Mouse (Mus musculus) MEL (cell line): ENCODE measurements at regions not wholly inside any gene's neighbourhood (a gene's known extent, or its start where the extent isn't known, plus 50 kb on each side); places are given as distances from the start of the nearest gene placed in this dataset.

Experiments
- DNase-seq: peaks from one replicate; pipeline ENCODE4 v3.0.0; 2011; ENCODE audit warnings: low read depth, low spot score
- H3K27ac ChIP-seq: 2 replicates; pipeline ENCODE4 v1.5.1; 2012; ENCODE audit warnings: low read depth, mild to moderate bottlenecking, control low read depth, low read length, moderate library complexity; ENCODE audit not compliant: control insufficient read depth
- H3K27me3 ChIP-seq, 2 experiments: fragments of 150-350 bp in 1 of 2; sonication (generic) in 1 of 2; 2 replicates each; pipeline ENCODE4 v1.6.1; 2012; ENCODE audit warnings: low read length in 2 of 2, mild to moderate bottlenecking in 2 of 2, improper control_type of control experiment in 1 of 2, moderate library complexity in 1 of 2; ENCODE audit not compliant: insufficient read depth in 2 of 2, control insufficient read depth in 1 of 2
- H3K36me3 ChIP-seq, 2 experiments: 2 replicates each; pipeline ENCODE4 v1.6.1; 2012 to 2014; ENCODE audit warnings: low read length in 2 of 2, improper control_type of control experiment in 1 of 2, inconsistent platforms in 1 of 2, mild to moderate bottlenecking in 1 of 2; ENCODE audit not compliant: insufficient read depth in 2 of 2, control insufficient read depth in 1 of 2
- H3K4me1 ChIP-seq, 2 experiments: fragments of 150-350 bp in 1 of 2; sonication (generic) in 1 of 2; 2 replicates each; pipeline ENCODE4 v1.6.1; 2012; ENCODE audit warnings: low read length in 2 of 2, improper control_type of control experiment in 1 of 2, mild to moderate bottlenecking in 1 of 2; ENCODE audit not compliant: insufficient read depth in 2 of 2, control insufficient read depth in 1 of 2
- H3K4me3 ChIP-seq, 2 experiments: fragments of 150-350 bp in 1 of 2; sonication (generic) in 1 of 2; 2 replicates each; pipeline ENCODE4 v1.5.1; 2012; ENCODE audit warnings: low read depth in 2 of 2, low read length in 2 of 2, mild to moderate bottlenecking in 2 of 2, moderate library complexity in 2 of 2, control low read depth in 1 of 2, improper control_type of control experiment in 1 of 2; ENCODE audit not compliant: control insufficient read depth in 1 of 2, insufficient read depth in 1 of 2
- H3K79me2 ChIP-seq: 2 replicates; pipeline ENCODE4 v1.6.1; 2012; ENCODE audit warnings: mild to moderate bottlenecking, low read length, moderate library complexity; ENCODE audit not compliant: control insufficient read depth, poor library complexity, insufficient read depth
- H3K9ac ChIP-seq: 2 replicates; pipeline ENCODE4 v1.6.1; 2012; ENCODE audit warnings: low read depth, mild to moderate bottlenecking, control low read depth, low read length, moderate library complexity; ENCODE audit not compliant: control insufficient read depth, poor library complexity, severe bottlenecking
- H3K9me3 ChIP-seq: fragments of 150-350 bp; sonication (generic); replicated peaks from 2 replicates; pipeline ENCODE4 v1.6.1; 2012; ENCODE audit warnings: mild to moderate bottlenecking, low read length, improper control_type of control experiment, moderate library complexity; ENCODE audit not compliant: insufficient read depth
- CHD1 ChIP-seq: IDR thresholded peaks from 2 replicates; pipeline ENCODE4 v1.6.1; 2012; ENCODE audit warnings: low read depth, mild to moderate bottlenecking, inconsistent platforms, low read length, improper control_type of control experiment
- CTCF ChIP-seq, 3 experiments: IDR thresholded peaks in 2 of 3; conservative IDR thresholded peaks in 1 of 3; 2 replicates each; pipeline ENCODE4 v1.5.1; 2011 to 2012; ENCODE audit warnings: low read length in 3 of 3, low read depth in 2 of 3, mild to moderate bottlenecking in 2 of 3, improper control_type of control experiment in 1 of 3, inconsistent platforms in 1 of 3, mixed read lengths in 1 of 3, moderate library complexity in 1 of 3; ENCODE audit not compliant: control insufficient read depth in 1 of 3, insufficient read depth in 1 of 3, poor library complexity in 1 of 3, severe bottlenecking in 1 of 3
- ELF1 ChIP-seq: IDR thresholded peaks from 2 replicates; pipeline ENCODE4 v1.6.1; 2014; ENCODE audit warnings: low read depth, mild to moderate bottlenecking, inconsistent platforms, low read length, improper control_type of control experiment, moderate library complexity
- ETS1 ChIP-seq: IDR thresholded peaks from 2 replicates; pipeline ENCODE4 v1.6.1; 2012; ENCODE audit warnings: low read depth, mild to moderate bottlenecking, inconsistent platforms, low read length, improper control_type of control experiment, moderate library complexity
- GABPA ChIP-seq: IDR thresholded peaks from 2 replicates; pipeline ENCODE4 v1.6.1; 2012; ENCODE audit warnings: low read depth, mild to moderate bottlenecking, inconsistent platforms, low read length, improper control_type of control experiment, moderate library complexity
- GATA1 ChIP-seq: IDR thresholded peaks from 2 replicates; pipeline ENCODE4 v1.6.1; 2011; ENCODE audit warnings: low read depth, low read length, improper control_type of control experiment
- MAX ChIP-seq: IDR thresholded peaks from 2 replicates; pipeline ENCODE4 v1.6.1; 2011; ENCODE audit warnings: low read length, improper control_type of control experiment
- MAZ ChIP-seq: IDR thresholded peaks from 2 replicates; pipeline ENCODE4 v1.6.1; 2012; ENCODE audit warnings: low read depth, mild to moderate bottlenecking, inconsistent platforms, low read length, improper control_type of control experiment
- MEF2A ChIP-seq: IDR thresholded peaks from 2 replicates; pipeline ENCODE4 v1.6.1; 2014; ENCODE audit warnings: low read depth, mild to moderate bottlenecking, inconsistent platforms, low read length, improper control_type of control experiment; ENCODE audit not compliant: poor library complexity, insufficient replicate concordance, severe bottlenecking; ENCODE audit errors: extremely low read depth
- MXI1 ChIP-seq: IDR thresholded peaks from 2 replicates; pipeline ENCODE4 v1.6.1; 2011; ENCODE audit warnings: mild to moderate bottlenecking, low read depth, low read length, improper control_type of control experiment
- MYB ChIP-seq: IDR thresholded peaks from 2 replicates; pipeline ENCODE4 v1.6.1; 2011; ENCODE audit warnings: mild to moderate bottlenecking, low read depth, low read length, improper control_type of control experiment
- MYC ChIP-seq: IDR thresholded peaks from 2 replicates; pipeline ENCODE4 v1.6.1; 2011; ENCODE audit warnings: low read depth, mild to moderate bottlenecking, low read length, improper control_type of control experiment, moderate library complexity
- NRF1 ChIP-seq: IDR thresholded peaks from 2 replicates; pipeline ENCODE4 v1.6.1; 2014; ENCODE audit warnings: low read depth, mild to moderate bottlenecking, inconsistent platforms, low read length, improper control_type of control experiment, moderate library complexity; ENCODE audit not compliant: poor library complexity, insufficient read depth, severe bottlenecking
- POLR2AphosphoS2 ChIP-seq: IDR thresholded peaks from 2 replicates; pipeline ENCODE4 v1.6.1; 2011; ENCODE audit warnings: low read length, improper control_type of control experiment
- RAD21 ChIP-seq: IDR thresholded peaks from 2 replicates; pipeline ENCODE4 v1.6.1; 2011; ENCODE audit warnings: mild to moderate bottlenecking, low read depth, low read length, improper control_type of control experiment
- RCOR1 ChIP-seq: IDR thresholded peaks from 2 replicates; pipeline ENCODE4 v1.6.1; 2012; ENCODE audit warnings: low read depth, mild to moderate bottlenecking, inconsistent platforms, low read length, improper control_type of control experiment
- SIN3A ChIP-seq: IDR thresholded peaks from 2 replicates; pipeline ENCODE4 v1.6.1; 2012; ENCODE audit warnings: low read length, improper control_type of control experiment, inconsistent platforms
- ZC3H11A ChIP-seq: IDR thresholded peaks from 2 replicates; pipeline ENCODE4 v1.6.1; 2012; ENCODE audit warnings: low read depth, mild to moderate bottlenecking, inconsistent platforms, low read length, improper control_type of control experiment

DNA sequence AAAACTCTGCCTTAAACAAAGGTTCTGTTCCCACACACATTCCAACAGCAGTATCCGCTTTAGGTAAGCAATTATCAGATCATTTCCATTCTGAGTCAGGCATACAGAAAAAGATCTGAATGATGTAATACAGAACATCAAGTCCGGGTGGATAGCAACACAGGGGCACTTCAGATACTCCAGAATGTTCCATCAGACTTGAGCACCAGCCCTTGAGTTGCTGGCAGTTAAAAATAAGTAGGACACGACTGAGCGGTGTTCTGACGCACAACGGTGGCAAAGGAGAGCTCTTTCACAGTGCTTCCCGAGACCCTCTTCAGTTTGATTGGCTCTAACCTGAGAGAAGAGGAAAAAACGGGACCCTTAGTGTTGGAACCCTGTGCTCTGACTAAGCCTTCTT lies 138.2 kb upstream of the Il12b start:
- TF ChIP-seq MEF2A: no peak
- TF ChIP-seq POLR2AphosphoS2: no peak
- no peak for TF ChIP-seq SIN3A
- TF ChIP-seq MXI1: no peak
- TF ChIP-seq NRF1: no peak
- no peak for TF ChIP-seq MAX
- TF ChIP-seq GATA1: no peak
- TF ChIP-seq ZC3H11A: no peak
- no peak for TF ChIP-seq RCOR1
- no peak for TF ChIP-seq ELF1
- TF ChIP-seq CHD1: no peak
- no peak for TF ChIP-seq CTCF (IDR thresholded peaks at IDR 0.05 in 2 of 3, conservative IDR thresholded peaks at IDR 0.05 in 1 of 3; ENCODE audit: control insufficient read depth in 1 of 3, insufficient read depth in 1 of 3, low read depth in 2 of 3, low read length in 3 of 3, poor library complexity in 1 of 3, severe bottlenecking in 1 of 3)
- no peak for TF ChIP-seq ETS1
- Histone ChIP-seq H3K9ac (no peak overlapping the region), H3K27ac (no peak overlapping the region), H3K9me3 (no peaks in the 10 kb centered on the region), H3K79me2 (no peaks in the 10 kb centered on the region), H3K27me3 (no peaks in the 10 kb centered on the region), H3K4me1 (no peaks in the 10 kb centered on the region), H3K4me3 (no peak overlapping the region), H3K36me3 (no peaks in the 10 kb centered on the region)
- DNase-seq: no peak

DNA sequence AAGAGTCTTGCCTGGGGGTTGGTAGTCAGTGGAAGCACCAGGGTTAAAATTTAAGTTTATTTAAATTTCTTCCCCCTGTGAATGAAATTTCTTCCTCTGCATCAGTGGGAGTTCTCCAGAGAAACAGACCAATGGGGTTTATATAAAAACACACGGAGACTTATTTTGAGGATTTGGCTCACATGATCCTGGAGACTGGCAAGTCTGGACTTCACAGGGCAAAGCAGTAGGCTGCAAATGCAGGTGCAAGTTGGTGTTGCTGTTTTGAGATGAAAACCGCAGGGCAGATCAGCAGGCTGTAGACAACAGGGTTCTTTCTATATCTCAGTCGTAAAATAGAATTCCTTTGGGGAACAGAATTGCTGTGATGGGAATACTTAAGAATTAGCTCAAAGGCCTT lies 137.3 kb upstream of the Il12b start:
- Histone ChIP-seq H3K4me1 (no peaks in the 10 kb centered on the region), H3K27ac (no peak overlapping the region), H3K9ac (no peak overlapping the region), H3K9me3 (no peaks in the 10 kb centered on the region), H3K79me2 (no peaks in the 10 kb centered on the region), H3K36me3 (no peaks in the 10 kb centered on the region), H3K4me3 (no peak overlapping the region), H3K27me3 (no peaks in the 10 kb centered on the region)
- no peak for TF ChIP-seq ELF1
- TF ChIP-seq MAX: no peak
- TF ChIP-seq GABPA: no peak
- TF ChIP-seq MAZ: no peak
- TF ChIP-seq MEF2A: no peak
- no peak for TF ChIP-seq MYC
- TF ChIP-seq MYB: no peak
- TF ChIP-seq CHD1: no peak
- no peak for TF ChIP-seq RAD21
- no peak for DNase-seq
